Mouse (Mus musculus): ENCODE measurements around the gene BC051665. TPM values are rescaled to one million over a fixed set of nuclear protein-coding genes. Genes with fewer than 3 reads are reported as not detected.

BC051665 gene
- not detected in 2 replicates for polyA plus RNA-seq (2012; rRNA removed; ENCODE audit: low replicate concordance)

DNA sequence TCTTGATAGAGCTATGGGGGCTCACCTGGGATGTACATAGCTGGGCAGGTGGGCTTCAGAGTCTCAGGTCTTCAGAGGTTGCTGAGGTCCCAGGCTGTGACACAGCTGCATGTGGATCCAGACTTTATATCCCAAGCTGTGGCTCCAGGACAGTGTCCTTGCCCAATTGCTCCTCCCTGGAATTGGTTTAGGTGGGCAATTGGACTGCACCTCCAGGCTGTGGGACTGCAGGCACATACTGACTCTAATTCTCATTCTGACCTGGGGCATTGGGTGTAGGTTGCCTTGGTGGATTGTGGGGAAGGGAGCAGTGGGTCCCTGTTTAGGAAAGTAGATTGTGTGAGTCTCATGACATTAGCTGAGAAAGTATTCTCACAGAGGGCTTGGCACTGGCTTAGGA lies at the start of gene BC051665:
Gene BC051665, minus strand, starts transcription at position 101 of the 400 bp plus-strand sequence.

DNA sequence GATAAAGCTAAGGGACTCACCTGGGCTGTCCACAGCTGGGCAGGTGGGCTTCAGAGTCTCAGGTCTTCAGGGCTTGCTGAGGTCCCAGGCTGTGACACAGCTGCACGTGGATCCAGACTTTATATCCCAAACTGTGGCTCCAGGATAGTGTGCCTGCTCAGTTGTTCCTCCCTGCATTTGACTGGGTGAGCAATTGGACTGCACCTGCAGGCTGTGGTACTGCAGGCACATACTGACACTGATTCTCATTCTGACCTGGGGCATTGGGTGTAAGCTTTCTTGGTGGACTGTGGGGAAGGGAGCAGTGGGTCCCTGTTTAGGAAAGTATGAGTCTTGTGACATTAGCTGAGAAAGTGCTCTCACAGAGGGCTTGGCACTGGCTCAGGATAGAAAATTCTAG lies 16.6 kb upstream of the BC051665 start, which contains the start of gene Ctsll3:
Gene Ctsll3, minus strand, starts transcription at position 101 of the 400 bp plus-strand sequence.

Other genes starting within 250 kb of the BC051665 start
- 5.8 and 11.4 TPM in 2 replicates for gene Dapk1, start 184.4 kb downstream of the BC051665 start, polyA plus RNA-seq (2012; rRNA removed; ENCODE audit: low replicate concordance)
- gene Ctsll3, start 16.5 kb upstream of the BC051665 start, polyA plus RNA-seq (2012; rRNA removed; ENCODE audit: low replicate concordance): not detected in 2 replicates
- gene 4930486L24Rik, start 78.1 kb upstream of the BC051665 start, polyA plus RNA-seq (2012; rRNA removed; ENCODE audit: low replicate concordance): not detected in 2 replicates
- not detected in 2 replicates for gene Gm49392, start 110.5 kb upstream of the BC051665 start, polyA plus RNA-seq (2012; rRNA removed; ENCODE audit: low replicate concordance)
- 0.16 TPM in 1 of 2 replicates, not detected in the other for gene Ctla2b, start 111.1 kb upstream of the BC051665 start, polyA plus RNA-seq (2012; rRNA removed; ENCODE audit: low replicate concordance)
- not detected in 2 replicates for gene Tpbpb, start 118.5 kb upstream of the BC051665 start, polyA plus RNA-seq (2012; rRNA removed; ENCODE audit: low replicate concordance)
- gene Gm49393, start 149.2 kb upstream of the BC051665 start, polyA plus RNA-seq (2012; rRNA removed; ENCODE audit: low replicate concordance): not detected in 2 replicates
- not detected in 2 replicates for gene Gm49391, start 150.2 kb upstream of the BC051665 start, polyA plus RNA-seq (2012; rRNA removed; ENCODE audit: low replicate concordance)
- 0.17 and 0.44 TPM in 2 replicates for gene Ctla2a, start 150.3 kb upstream of the BC051665 start, polyA plus RNA-seq (2012; rRNA removed; ENCODE audit: low replicate concordance)
- not detected in 2 replicates for gene Tpbpa, start 155.6 kb upstream of the BC051665 start, polyA plus RNA-seq (2012; rRNA removed; ENCODE audit: low replicate concordance)
- gene Ctsj, start 219.6 kb upstream of the BC051665 start, polyA plus RNA-seq (2012; rRNA removed; ENCODE audit: low replicate concordance): not detected in 2 replicates

Data from duodenum, adult 2 months (tissue).